Mouse (Mus musculus) cortical plate, adult 2 months (tissue): Measurements from ENCODE around the gene Eln.
A peak's percentile ranks its signal among the peaks of the same experiment; 100 is the strongest.

Experiments used
- CTCF ChIP-seq: fragments of 200-500 bp; IDR thresholded peaks from 2 replicates; pipeline ENCODE4 v1.5.1; 2011; ENCODE audit warnings: mild to moderate bottlenecking, control low read depth, low read length; ENCODE audit not compliant: insufficient read depth; ENCODE audit errors: extremely low read depth
- POLR2A ChIP-seq: fragments of 200-500 bp; IDR thresholded peaks from 2 replicates; pipeline ENCODE4 v1.6.1; 2011; ENCODE audit warnings: mild to moderate bottlenecking, low read length, control low read depth; ENCODE audit not compliant: insufficient read depth; ENCODE audit errors: extremely low read depth

GRCm38 (mm10) chr5:134688086-134688717 lies 58.9 kb downstream of the Eln start, which contains the start of gene Limk1:
- TF ChIP-seq CTCF (no peak), POLR2A (0 out of 2 replicates have a peak, but pooled peaks have one; percentile 32)
